Mouse (Mus musculus): ENCODE measurements at regions not wholly inside any gene's neighbourhood (a gene's known extent, or its start where the extent isn't known, plus 50 kb on each side); places are given as distances from the start of the nearest gene placed in this dataset.

- 97% methylated on average over 13 of the region's 13 CpGs for WGBS
- no peak overlapping the region for H3K4me3 ChIP-seq (ENCODE audit: low read length)
- no peak for TF ChIP-seq CTCF (IDR thresholded peaks at IDR 0.05; ENCODE audit: low read depth)
- no peaks in the 10 kb centered on the region for H3K27me3 ChIP-seq (ENCODE audit: insufficient read depth, low read length)
- no peaks in the 10 kb centered on the region for H3K36me3 ChIP-seq (ENCODE audit: insufficient read depth, low read length)
- ATAC-seq (no peak), DNase-seq (ENCODE audit: low spot score) (no peak)
- H3K27ac ChIP-seq, result no peak overlapping the region
- no peak overlapping the region for H3K9ac ChIP-seq (replicated peaks; ENCODE audit: low read length)
- H3K4me1 ChIP-seq (ENCODE audit: insufficient read depth, low read length), result no peaks in the 10 kb centered on the region
- no peaks in the 10 kb centered on the region for H3K9me3 ChIP-seq (ENCODE audit: low read length)
- no peak overlapping the region for H3K4me2 ChIP-seq (ENCODE audit: low read depth, low read length)
These were observed 252.9 kb downstream of the Sox9 start for GRCm38 (mm10) chr11:113034911-113035310.

- no peaks in the 10 kb centered on the region for H3K9me3 ChIP-seq (ENCODE audit: low read length)
- DNase-seq (ENCODE audit: low spot score) (no peak), ATAC-seq (no peak)
- H3K36me3 ChIP-seq (ENCODE audit: insufficient read depth, low read length), result no peaks in the 10 kb centered on the region
- no peak overlapping the region for H3K4me2 ChIP-seq (ENCODE audit: low read depth, low read length)
- TF ChIP-seq CTCF (IDR thresholded peaks at IDR 0.05; ENCODE audit: low read depth), result no peak
- H3K9ac ChIP-seq (replicated peaks; ENCODE audit: low read length), result no peak overlapping the region
- no peaks in the 10 kb centered on the region for H3K4me1 ChIP-seq (ENCODE audit: insufficient read depth, low read length)
- no peak overlapping the region for H3K4me3 ChIP-seq (ENCODE audit: low read length)
- 77% methylated on average over 4 of the region's 4 CpGs for WGBS
- no peaks in the 10 kb centered on the region for H3K27me3 ChIP-seq (ENCODE audit: insufficient read depth, low read length)
- H3K27ac ChIP-seq, result no peak overlapping the region
These were observed 255.7 kb downstream of the Sox9 start for GRCm38 (mm10) chr11:113037736-113038135.

- peaks cover 16% of the 10 kb centered on the region for H3K4me1 ChIP-seq (ENCODE audit: insufficient read depth, low read length)
- H3K4me2 ChIP-seq (ENCODE audit: low read depth, low read length), result no peak overlapping the region
- H3K27me3 ChIP-seq (ENCODE audit: insufficient read depth, low read length), result no peaks in the 10 kb centered on the region
- no peaks in the 10 kb centered on the region for H3K9me3 ChIP-seq (ENCODE audit: low read length)
- DNase-seq (ENCODE audit: low spot score) (no peak), ATAC-seq (no peak)
- H3K9ac ChIP-seq (replicated peaks; ENCODE audit: low read length), result no peak overlapping the region
- H3K4me3 ChIP-seq (ENCODE audit: low read length), result no peak overlapping the region
- no peak overlapping the region for H3K27ac ChIP-seq
- 61% methylated on average over 5 of the region's 5 CpGs for WGBS
- TF ChIP-seq CTCF (IDR thresholded peaks at IDR 0.05; ENCODE audit: low read depth), result no peak
- no peaks in the 10 kb centered on the region for H3K36me3 ChIP-seq (ENCODE audit: insufficient read depth, low read length)
These were observed 260.7 kb downstream of the Sox9 start for GRCm38 (mm10) chr11:113042710-113043109.

GRCm38 (mm10) chr11:113046200-113047051, 264.4 kb downstream of the Sox9 start:
- Histone ChIP-seq H3K4me3 (ENCODE audit: low read length) (no peak overlapping the region), H3K27ac (peak overlapping the region; percentile 56; the same call in 1 of the 2 replicates), H3K36me3 (ENCODE audit: insufficient read depth, low read length) (no peaks in the 10 kb centered on the region), H3K4me2 (ENCODE audit: low read depth, low read length) (peak overlapping the region; percentile 4; the same call in 1 of the 2 replicates), H3K9ac (replicated peaks; ENCODE audit: low read length) (no peak overlapping the region), H3K9me3 (ENCODE audit: low read length) (no peaks in the 10 kb centered on the region), H3K27me3 (ENCODE audit: insufficient read depth, low read length) (no peaks in the 10 kb centered on the region), H3K4me1 (ENCODE audit: insufficient read depth, low read length) (peaks cover 16% of the 10 kb centered on the region)
- ATAC-seq (peak; percentile 87), DNase-seq (ENCODE audit: low spot score) (peak; percentile 94)
- no peak for TF ChIP-seq CTCF (IDR thresholded peaks at IDR 0.05; ENCODE audit: low read depth)
- WGBS, result 17% methylated on average over 20 of the region's 20 CpGs

- Histone ChIP-seq H3K4me3 (ENCODE audit: low read length) (no peak overlapping the region), H3K9ac (replicated peaks; ENCODE audit: low read length) (no peak overlapping the region), H3K36me3 (ENCODE audit: insufficient read depth, low read length) (no peaks in the 10 kb centered on the region), H3K4me1 (ENCODE audit: insufficient read depth, low read length) (peaks cover 16% of the 10 kb centered on the region), H3K27ac (no peak overlapping the region), H3K4me2 (ENCODE audit: low read depth, low read length) (no peak overlapping the region), H3K9me3 (ENCODE audit: low read length) (no peaks in the 10 kb centered on the region), H3K27me3 (ENCODE audit: insufficient read depth, low read length) (no peaks in the 10 kb centered on the region)
- DNase-seq (ENCODE audit: low spot score) (no peak), ATAC-seq (no peak)
- WGBS, result 81% methylated on average over 7 of the region's 7 CpGs
- no peak for TF ChIP-seq CTCF (IDR thresholded peaks at IDR 0.05; ENCODE audit: low read depth)
These were observed 266.1 kb downstream of the Sox9 start for GRCm38 (mm10) chr11:113048158-113048557.

GRCm38 (mm10) chr11:113049593-113049992, 267.6 kb downstream of the Sox9 start:
- 60% methylated on average over 8 of the region's 8 CpGs for WGBS
- H3K27ac ChIP-seq, result no peak overlapping the region
- no peak overlapping the region for H3K4me3 ChIP-seq (ENCODE audit: low read length)
- H3K36me3 ChIP-seq (ENCODE audit: insufficient read depth, low read length), result no peaks in the 10 kb centered on the region
- H3K9me3 ChIP-seq (ENCODE audit: low read length), result no peaks in the 10 kb centered on the region
- H3K9ac ChIP-seq (replicated peaks; ENCODE audit: low read length), result no peak overlapping the region
- no peak for DNase-seq (ENCODE audit: low spot score)
- H3K27me3 ChIP-seq (ENCODE audit: insufficient read depth, low read length), result no peaks in the 10 kb centered on the region
- ATAC-seq, result no peak
- no peak for TF ChIP-seq CTCF (IDR thresholded peaks at IDR 0.05; ENCODE audit: low read depth)
- H3K4me1 ChIP-seq (ENCODE audit: insufficient read depth, low read length), result peaks cover 16% of the 10 kb centered on the region
- H3K4me2 ChIP-seq (ENCODE audit: low read depth, low read length), result no peak overlapping the region

GRCm38 (mm10) chr11:113052536-113052935, 270.5 kb downstream of the Sox9 start:
- peaks cover 15% of the 10 kb centered on the region for H3K4me1 ChIP-seq (ENCODE audit: insufficient read depth, low read length)
- no peaks in the 10 kb centered on the region for H3K9me3 ChIP-seq (ENCODE audit: low read length)
- DNase-seq (ENCODE audit: low spot score), result no peak
- no peak overlapping the region for H3K4me3 ChIP-seq (ENCODE audit: low read length)
- no peak for ATAC-seq
- H3K27me3 ChIP-seq (ENCODE audit: insufficient read depth, low read length), result no peaks in the 10 kb centered on the region
- no peak overlapping the region for H3K27ac ChIP-seq
- no peak for TF ChIP-seq CTCF (IDR thresholded peaks at IDR 0.05; ENCODE audit: low read depth)
- no peak overlapping the region for H3K9ac ChIP-seq (replicated peaks; ENCODE audit: low read length)
- H3K4me2 ChIP-seq (ENCODE audit: low read depth, low read length), result no peak overlapping the region
- WGBS, result 98% methylated on average over 11 of the region's 11 CpGs
- no peaks in the 10 kb centered on the region for H3K36me3 ChIP-seq (ENCODE audit: insufficient read depth, low read length)
